Mouse (Mus musculus): ENCODE data around the gene Dgkz. TPM values are rescaled to one million over a fixed set of nuclear protein-coding genes. Genes with fewer than 3 reads are reported as not detected.
A peak's percentile ranks its signal among the peaks of the same experiment; 100 is the strongest.

Dgkz gene
- polyA plus RNA-seq, 1 experiment, result 47.1 TPM

DNA sequence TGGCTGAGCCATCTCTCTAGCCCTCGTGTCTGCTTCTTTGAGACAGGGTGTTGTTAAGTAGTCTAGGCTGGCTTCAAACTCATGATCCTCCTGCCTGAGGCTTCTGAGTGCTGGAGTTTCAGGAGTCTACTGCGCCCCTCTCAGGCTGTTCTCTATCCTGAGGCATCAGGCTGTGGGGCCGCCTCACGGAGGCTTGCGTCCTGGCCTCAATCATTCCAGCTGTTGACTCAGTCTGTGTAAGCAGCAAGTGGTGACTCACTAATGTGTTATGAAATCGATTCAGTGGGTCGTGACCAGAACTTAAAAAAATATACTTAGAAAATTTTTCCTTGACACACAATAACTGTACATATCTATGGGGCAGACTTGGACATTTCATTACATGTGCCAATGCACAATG, 29.0 kb upstream of the Dgkz start:
- H3ac ChIP-seq (ENCODE audit: control insufficient read depth, insufficient read length, low read depth), result no peak overlapping the region
- TF ChIP-seq CEBPB (IDR thresholded peaks at IDR 0.05; ENCODE audit: low read depth) (peak; percentile 95), FOSL1 (IDR thresholded peaks at IDR 0.05; ENCODE audit: insufficient read depth, low read length, poor library complexity, severe bottlenecking) (peak; percentile 96), MYOG (IDR thresholded peaks at IDR 0.05; ENCODE audit: control insufficient read depth, extremely low read depth, insufficient read length) (no peak), USF1 (IDR thresholded peaks at IDR 0.05; ENCODE audit: low read depth) (no peak), MYOD1 (IDR thresholded peaks at IDR 0.05; ENCODE audit: control insufficient read depth, insufficient read length, low read depth) (peak; percentile 62), MAX (IDR thresholded peaks at IDR 0.05) (no peak), CTCF (IDR thresholded peaks at IDR 0.05; ENCODE audit: control insufficient read depth, insufficient read depth, insufficient read length) (peak; percentile 20)

DNA sequence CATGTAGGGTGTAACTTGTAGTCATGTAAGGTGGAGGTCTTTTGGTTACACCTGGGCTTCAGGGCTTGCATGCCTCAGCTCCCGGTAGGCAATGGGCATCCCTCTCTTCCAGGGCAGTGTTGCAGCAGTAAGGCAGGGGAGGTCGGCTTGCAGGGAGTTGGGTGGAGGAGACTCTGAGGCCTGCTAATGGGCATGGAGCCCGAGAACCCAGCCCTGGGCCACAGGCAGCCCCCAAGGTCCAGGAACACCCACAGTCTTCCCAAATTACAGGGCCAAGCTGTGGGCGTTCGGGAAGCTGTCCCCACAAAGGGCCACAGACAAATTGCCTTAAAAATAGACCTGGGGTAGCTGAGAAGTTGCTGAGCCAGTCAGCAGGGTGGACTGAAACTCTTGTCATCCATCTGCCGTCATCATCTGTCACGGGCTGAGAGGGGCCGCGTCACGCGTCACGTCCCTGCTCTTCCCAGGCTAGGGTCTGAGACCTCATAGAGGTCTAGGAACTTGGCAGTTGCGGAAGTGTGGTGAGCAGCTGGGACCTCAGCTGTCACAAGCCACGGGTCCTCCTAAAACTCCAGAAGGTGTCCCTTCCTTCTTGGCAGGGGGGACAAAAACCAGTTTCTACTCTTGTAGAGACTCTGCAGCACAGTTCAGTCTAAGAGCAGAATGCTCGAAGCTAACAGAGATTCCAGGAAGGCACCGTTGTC, 22.4 kb upstream of the Dgkz start:
- no peak overlapping the region for H3ac ChIP-seq (ENCODE audit: control insufficient read depth, insufficient read length, low read depth)
- H3K36me3 ChIP-seq (ENCODE audit: control insufficient read depth, insufficient read depth), result peaks cover 62% of the 10 kb centered on the region
- no peaks in the 10 kb centered on the region for H3K79me3 ChIP-seq (ENCODE audit: low read depth)
- TF ChIP-seq FOSL1 (IDR thresholded peaks at IDR 0.05; ENCODE audit: insufficient read depth, low read length, poor library complexity, severe bottlenecking) (no peak), MYOG (IDR thresholded peaks at IDR 0.05; ENCODE audit: control insufficient read depth, extremely low read depth, insufficient read length) (no peak), CEBPB (IDR thresholded peaks at IDR 0.05; ENCODE audit: low read depth) (no peak), MAX (IDR thresholded peaks at IDR 0.05) (no peak), USF1 (IDR thresholded peaks at IDR 0.05; ENCODE audit: low read depth) (no peak), MYOD1 (IDR thresholded peaks at IDR 0.05; ENCODE audit: control insufficient read depth, insufficient read length, low read depth) (no peak), CTCF (IDR thresholded peaks at IDR 0.05; ENCODE audit: control insufficient read depth, insufficient read depth, insufficient read length) (no peak)
- H3K79me2 ChIP-seq (ENCODE audit: control insufficient read depth, insufficient read depth), result no peaks in the 10 kb centered on the region
- H3K4me3 ChIP-seq (ENCODE audit: insufficient read depth, poor library complexity, severe bottlenecking), result no peak overlapping the region
- H3K27me3 ChIP-seq (ENCODE audit: control insufficient read depth, insufficient read depth, insufficient read length), result no peaks in the 10 kb centered on the region

More for the DNA sequence above, 29.0 kb upstream of the Dgkz start:
- Histone ChIP-seq H3K79me3 (ENCODE audit: low read depth) (peaks cover 14% of the 10 kb centered on the region), H3K79me2 (ENCODE audit: control insufficient read depth, insufficient read depth) (peaks cover 32% of the 10 kb centered on the region), H3K36me3 (ENCODE audit: control insufficient read depth, insufficient read depth) (peaks cover 22% of the 10 kb centered on the region), H3K4me3 (ENCODE audit: insufficient read depth, poor library complexity, severe bottlenecking) (no peak overlapping the region), H3K27me3 (ENCODE audit: control insufficient read depth, insufficient read depth, insufficient read length) (no peaks in the 10 kb centered on the region)

DNA sequence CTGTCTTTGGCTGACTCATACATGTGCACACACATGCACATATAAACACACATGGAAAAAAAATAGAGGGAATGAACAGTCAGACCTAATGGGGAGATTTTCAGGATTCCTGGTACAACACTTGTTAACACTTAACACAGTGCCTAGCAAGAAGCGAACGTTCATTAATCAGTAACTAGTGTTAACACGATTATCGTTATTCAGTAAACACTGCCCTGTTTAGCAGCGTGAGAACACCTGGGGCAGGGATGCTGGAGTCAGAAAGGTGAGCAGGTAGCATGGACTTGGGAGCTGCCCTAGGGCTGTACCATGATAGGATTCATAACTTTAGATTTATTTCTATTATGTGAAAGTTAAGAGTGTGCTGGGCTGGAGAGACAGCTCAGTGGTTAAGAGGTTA, 20.3 kb upstream of the Dgkz start:
- Histone ChIP-seq H3K79me2 (ENCODE audit: control insufficient read depth, insufficient read depth) (no peaks in the 10 kb centered on the region), H3ac (ENCODE audit: control insufficient read depth, insufficient read length, low read depth) (no peak overlapping the region), H3K4me3 (ENCODE audit: insufficient read depth, poor library complexity, severe bottlenecking) (no peak overlapping the region), H3K27me3 (ENCODE audit: control insufficient read depth, insufficient read depth, insufficient read length) (no peaks in the 10 kb centered on the region), H3K79me3 (ENCODE audit: low read depth) (no peaks in the 10 kb centered on the region), H3K36me3 (ENCODE audit: control insufficient read depth, insufficient read depth) (peaks cover 64% of the 10 kb centered on the region)
- no peak for TF ChIP-seq MYOG (IDR thresholded peaks at IDR 0.05; ENCODE audit: control insufficient read depth, extremely low read depth, insufficient read length)
- TF ChIP-seq MYOD1 (IDR thresholded peaks at IDR 0.05; ENCODE audit: control insufficient read depth, insufficient read length, low read depth), result no peak
- no peak for TF ChIP-seq CTCF (IDR thresholded peaks at IDR 0.05; ENCODE audit: control insufficient read depth, insufficient read depth, insufficient read length)
- TF ChIP-seq FOSL1 (IDR thresholded peaks at IDR 0.05; ENCODE audit: insufficient read depth, low read length, poor library complexity, severe bottlenecking), result no peak

DNA sequence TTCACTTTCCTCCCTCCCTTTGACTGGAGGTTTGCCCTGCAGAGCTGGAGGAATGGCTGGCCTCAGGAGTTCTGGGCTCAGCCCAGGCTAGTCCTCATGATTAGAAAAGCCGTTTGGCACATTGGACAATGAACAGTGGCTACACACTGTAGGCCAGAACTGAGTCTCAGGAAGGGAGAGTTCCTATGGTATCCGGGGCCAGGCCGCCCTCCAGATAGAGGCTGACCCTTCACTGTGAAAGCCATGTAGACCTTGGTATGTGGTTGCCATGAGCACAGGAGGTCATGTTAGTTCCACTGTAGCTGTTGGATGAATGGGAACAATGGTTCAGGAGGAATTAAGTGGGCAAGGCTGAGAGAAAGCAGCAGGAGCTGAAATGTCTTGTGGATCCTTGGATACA, 17.7 kb upstream of the Dgkz start:
- no peaks in the 10 kb centered on the region for H3K79me2 ChIP-seq (ENCODE audit: control insufficient read depth, insufficient read depth)
- H3ac ChIP-seq (ENCODE audit: control insufficient read depth, insufficient read length, low read depth), result no peak overlapping the region
- H3K4me3 ChIP-seq (ENCODE audit: insufficient read depth, poor library complexity, severe bottlenecking), result no peak overlapping the region
- no peaks in the 10 kb centered on the region for H3K79me3 ChIP-seq (ENCODE audit: low read depth)
- H3K36me3 ChIP-seq (ENCODE audit: control insufficient read depth, insufficient read depth), result peaks cover 63% of the 10 kb centered on the region
- TF ChIP-seq MAX (IDR thresholded peaks at IDR 0.05), result no peak
- no peak for TF ChIP-seq USF1 (IDR thresholded peaks at IDR 0.05; ENCODE audit: low read depth)
- TF ChIP-seq FOSL1 (IDR thresholded peaks at IDR 0.05; ENCODE audit: insufficient read depth, low read length, poor library complexity, severe bottlenecking), result no peak
- no peak for TF ChIP-seq CTCF (IDR thresholded peaks at IDR 0.05; ENCODE audit: control insufficient read depth, insufficient read depth, insufficient read length)
- no peaks in the 10 kb centered on the region for H3K27me3 ChIP-seq (ENCODE audit: control insufficient read depth, insufficient read depth, insufficient read length)

DNA sequence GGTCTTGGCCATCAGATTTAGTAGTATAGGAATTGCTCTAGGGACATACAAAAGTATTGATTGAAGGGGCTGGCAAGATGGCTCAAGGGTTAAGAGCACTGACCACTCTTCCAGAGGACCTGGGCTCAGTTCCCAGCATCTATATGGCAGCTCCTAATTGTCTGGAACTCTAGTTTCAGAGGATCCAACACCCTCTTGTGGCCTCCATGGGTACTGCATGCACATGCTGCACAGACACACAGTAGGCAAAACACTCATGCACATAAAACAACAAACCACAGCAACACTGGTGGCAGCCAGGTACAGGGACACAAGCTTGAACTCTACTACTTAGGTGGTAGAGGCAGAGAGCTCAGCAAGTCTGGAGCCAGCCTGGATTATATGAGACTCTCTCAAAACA, 14.1 kb upstream of the Dgkz start:
- no peaks in the 10 kb centered on the region for H3K79me2 ChIP-seq (ENCODE audit: control insufficient read depth, insufficient read depth)
- no peak overlapping the region for H3ac ChIP-seq (ENCODE audit: control insufficient read depth, insufficient read length, low read depth)
- H3K36me3 ChIP-seq (ENCODE audit: control insufficient read depth, insufficient read depth), result peaks cover 68% of the 10 kb centered on the region
- H3K27me3 ChIP-seq (ENCODE audit: control insufficient read depth, insufficient read depth, insufficient read length), result no peaks in the 10 kb centered on the region
- H3K4me3 ChIP-seq (ENCODE audit: insufficient read depth, poor library complexity, severe bottlenecking), result no peak overlapping the region
- H3K79me3 ChIP-seq (ENCODE audit: low read depth), result no peaks in the 10 kb centered on the region
- TF ChIP-seq FOSL1 (IDR thresholded peaks at IDR 0.05; ENCODE audit: insufficient read depth, low read length, poor library complexity, severe bottlenecking) (no peak), MYOG (IDR thresholded peaks at IDR 0.05; ENCODE audit: control insufficient read depth, extremely low read depth, insufficient read length) (no peak), USF1 (IDR thresholded peaks at IDR 0.05; ENCODE audit: low read depth) (no peak), CTCF (IDR thresholded peaks at IDR 0.05; ENCODE audit: control insufficient read depth, insufficient read depth, insufficient read length) (no peak), MAX (IDR thresholded peaks at IDR 0.05) (no peak), CEBPB (IDR thresholded peaks at IDR 0.05; ENCODE audit: low read depth) (no peak), MYOD1 (IDR thresholded peaks at IDR 0.05; ENCODE audit: control insufficient read depth, insufficient read length, low read depth) (no peak)

DNA sequence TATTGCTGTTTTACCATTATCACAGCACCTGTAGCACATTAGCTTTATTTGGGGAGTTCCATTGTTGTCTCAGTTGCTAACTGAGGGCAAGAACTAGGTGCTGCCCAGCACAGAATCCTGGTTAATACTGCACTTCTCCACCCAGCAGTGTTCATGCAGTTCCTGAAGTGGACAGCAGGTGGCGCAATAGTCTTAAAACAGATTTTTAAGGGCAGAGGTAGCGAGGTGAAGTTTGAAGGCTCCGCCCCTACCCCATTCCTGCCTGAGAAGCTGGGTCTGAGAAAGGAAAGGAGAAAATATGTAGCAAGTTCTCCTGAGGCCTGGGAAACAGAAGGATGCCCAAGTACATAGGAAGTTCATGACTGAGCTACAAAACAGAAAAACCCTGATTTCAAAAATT, 11.9 kb upstream of the Dgkz start:
- peak; percentile 33 for TF ChIP-seq CTCF (IDR thresholded peaks at IDR 0.05; ENCODE audit: control insufficient read depth, insufficient read depth, insufficient read length)
- no peak for TF ChIP-seq FOSL1 (IDR thresholded peaks at IDR 0.05; ENCODE audit: insufficient read depth, low read length, poor library complexity, severe bottlenecking)
- TF ChIP-seq CEBPB (IDR thresholded peaks at IDR 0.05; ENCODE audit: low read depth), result no peak
- TF ChIP-seq USF1 (IDR thresholded peaks at IDR 0.05; ENCODE audit: low read depth), result no peak
- TF ChIP-seq MYOD1 (IDR thresholded peaks at IDR 0.05; ENCODE audit: control insufficient read depth, insufficient read length, low read depth), result no peak
- no peak for TF ChIP-seq MYOG (IDR thresholded peaks at IDR 0.05; ENCODE audit: control insufficient read depth, extremely low read depth, insufficient read length)
- H3K4me3 ChIP-seq (ENCODE audit: insufficient read depth, poor library complexity, severe bottlenecking), result no peak overlapping the region
- H3ac ChIP-seq (ENCODE audit: control insufficient read depth, insufficient read length, low read depth), result no peak overlapping the region
- H3K79me2 ChIP-seq (ENCODE audit: control insufficient read depth, insufficient read depth), result no peaks in the 10 kb centered on the region
- H3K27me3 ChIP-seq (ENCODE audit: control insufficient read depth, insufficient read depth, insufficient read length), result no peaks in the 10 kb centered on the region
- peaks cover 82% of the 10 kb centered on the region for H3K36me3 ChIP-seq (ENCODE audit: control insufficient read depth, insufficient read depth)
- no peaks in the 10 kb centered on the region for H3K79me3 ChIP-seq (ENCODE audit: low read depth)

Measured in C2C12 (cell line).